Mouse (Mus musculus) spleen, adult 10 weeks (tissue): ENCODE measurements around the gene Ascl2. TPM values are rescaled to one million over a fixed set of nuclear protein-coding genes. Genes with fewer than 3 reads are reported as not detected.

Experiments used
- polyA plus RNA-seq: library from polyadenylated mRNA; stranded (reverse); fragments of 350-450 nt; fragmentation: Illumina TruSeq; extraction: RNeasy Lipid Tissue Mini Kit (QIAGEN cat#74804); gene quantifications from one replicate; pipeline ENCODE4 v1.2.3, GENCODE M21; 2015; ENCODE audit warnings: low replicate concordance; ENCODE audit not compliant: insufficient read depth

The Ascl2 gene
- not detected for polyA plus RNA-seq

DNA sequence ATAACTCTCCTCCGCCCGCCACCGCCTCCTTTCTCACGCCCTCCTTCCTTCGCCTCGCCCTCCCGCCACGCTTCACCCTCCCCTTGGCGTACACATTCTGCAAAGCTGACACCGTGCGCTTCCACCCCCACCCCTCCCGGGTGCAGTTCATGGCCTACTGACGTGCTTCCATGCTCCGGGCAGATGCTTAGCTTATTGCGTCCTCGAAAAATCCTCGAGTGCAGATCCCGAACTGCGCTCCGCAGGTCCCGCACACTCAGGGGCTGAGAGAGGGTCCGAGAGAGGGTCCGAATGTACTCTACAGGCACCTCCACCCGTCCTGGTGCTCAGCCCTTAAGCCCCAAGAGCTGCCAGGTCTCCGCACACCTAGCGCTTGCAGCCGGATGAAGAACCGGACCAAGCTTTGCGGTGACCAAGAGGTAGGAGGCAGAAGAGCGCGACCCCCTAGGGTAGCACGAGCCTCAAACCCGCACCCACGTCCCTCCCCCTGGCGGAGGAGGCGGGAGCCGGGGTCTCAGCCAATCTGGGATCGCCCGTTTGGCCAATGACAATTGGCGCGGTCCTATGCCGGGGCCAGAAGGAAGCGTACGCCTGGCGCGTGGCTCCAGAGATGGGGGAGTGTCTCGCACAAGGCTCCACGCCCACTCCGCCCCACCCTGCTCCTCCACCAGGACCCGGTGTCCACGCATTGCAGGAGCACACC is at the start of gene Ascl2:
Gene Ascl2, minus strand, starts transcription at position 456 of the 703 bp plus-strand sequence.

GRCm38 (mm10) chr7:143004727-143005343 is 35.8 kb upstream of the Ascl2 start, which contains the start of gene Tspan32:
TSS of gene Tspan32 (plus strand) at chr7:143005046.

GRCm38 (mm10) chr7:142931028-142931427 is 38.0 kb downstream of the Ascl2 start, which contains the start of gene Th:
TSS of gene Th (minus strand) at chr7:142931128.

Other genes with a start within 250 kb of the Ascl2 start
- gene Ins2, start 225.9 kb downstream of the Ascl2 start, polyA plus RNA-seq, result not detected
- not detected for gene Th, start 38.1 kb downstream of the Ascl2 start, polyA plus RNA-seq
- gene Tspan32, start 35.8 kb upstream of the Ascl2 start, polyA plus RNA-seq, result 157 TPM
- 194 TPM for gene Cd81, start 83.5 kb upstream of the Ascl2 start, polyA plus RNA-seq
- gene Tssc4, start 100.0 kb upstream of the Ascl2 start, polyA plus RNA-seq, result 8.1 TPM
- gene Trpm5, start 125.4 kb upstream of the Ascl2 start, polyA plus RNA-seq, result 0.51 TPM
- 1.1 TPM for gene Kcnq1, start 137.1 kb upstream of the Ascl2 start, polyA plus RNA-seq